Mouse (Mus musculus) T-cell, adult 2 months (primary cell): ENCODE measurements around the gene Id3.
A peak's percentile ranks its signal among the peaks of the same experiment; 100 is the strongest.

ENCODE experiments used
- DNase-seq: peaks from one replicate; pipeline ENCODE4 v3.0.0; 2022; ENCODE audit warnings: low spot score

Gene Id3

DNA sequence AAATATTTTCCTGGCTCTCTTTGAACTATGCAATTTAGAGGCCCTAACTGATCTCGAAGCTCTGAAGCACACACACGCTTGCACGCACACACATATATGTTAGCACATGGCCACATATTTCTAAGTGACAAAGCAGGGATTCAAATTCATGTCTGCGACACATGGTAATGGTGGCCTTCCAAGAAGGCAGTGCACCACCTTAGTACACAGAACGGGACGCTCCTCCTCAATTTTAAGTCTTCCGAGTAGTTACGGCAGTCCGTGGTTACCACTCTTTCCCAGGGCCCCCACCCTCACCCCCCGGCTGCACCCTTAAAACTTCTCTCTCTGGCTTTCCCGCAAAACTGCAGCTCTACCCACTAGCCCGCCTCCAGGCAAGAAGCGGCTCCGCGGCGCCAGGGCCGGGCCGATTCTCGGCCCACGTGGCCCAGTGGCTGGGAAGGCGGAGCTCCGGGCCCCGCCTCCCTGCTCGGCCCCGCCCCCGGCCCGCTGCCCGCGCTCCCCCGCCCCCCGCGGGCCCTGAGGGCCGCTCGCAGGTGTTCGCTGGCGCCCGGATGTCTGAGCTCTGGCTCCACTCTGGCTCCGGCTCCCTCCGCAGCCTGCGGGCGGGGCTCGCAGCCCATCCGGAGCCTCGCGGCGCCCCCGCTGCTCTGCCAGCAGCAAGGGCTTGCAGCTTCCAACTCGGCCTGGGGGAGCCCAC lies 4.3 kb downstream of the Id3 start:
- peak; percentile 92 for DNase-seq

DNA sequence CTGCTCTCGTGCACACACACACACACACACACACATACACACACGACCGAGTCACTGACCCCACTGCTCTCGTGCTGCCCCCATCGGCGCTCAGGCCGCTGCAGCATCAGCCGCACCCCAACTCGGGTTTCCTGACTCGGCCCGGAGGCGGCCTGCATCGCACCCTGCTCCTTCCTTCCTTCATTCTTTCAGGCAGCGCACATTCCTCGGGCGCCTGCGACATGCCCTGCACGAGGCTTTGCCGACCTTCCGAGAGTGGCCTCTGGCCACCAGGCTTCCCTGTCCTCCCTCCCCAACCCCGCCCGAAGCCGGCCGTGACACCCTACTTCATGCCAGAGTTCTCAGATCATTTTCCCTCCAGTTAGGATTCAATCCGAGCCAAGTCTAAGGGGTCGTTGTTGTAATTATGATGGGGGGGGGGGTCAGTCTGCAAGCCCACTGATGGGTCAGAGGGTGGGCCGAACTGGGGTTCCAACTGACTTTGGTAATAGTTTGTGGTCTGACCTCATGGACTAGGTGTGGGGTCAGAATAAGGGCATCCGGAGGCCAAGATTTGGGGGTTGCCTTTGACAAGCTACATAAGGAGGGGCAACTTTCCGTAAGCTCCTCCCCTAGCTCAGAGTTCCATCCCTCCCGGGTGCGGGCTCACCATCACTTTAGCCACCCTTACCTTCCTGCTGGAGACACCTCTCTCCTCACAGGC lies 5.2 kb downstream of the Id3 start:
- DNase-seq, result no peak

DNA sequence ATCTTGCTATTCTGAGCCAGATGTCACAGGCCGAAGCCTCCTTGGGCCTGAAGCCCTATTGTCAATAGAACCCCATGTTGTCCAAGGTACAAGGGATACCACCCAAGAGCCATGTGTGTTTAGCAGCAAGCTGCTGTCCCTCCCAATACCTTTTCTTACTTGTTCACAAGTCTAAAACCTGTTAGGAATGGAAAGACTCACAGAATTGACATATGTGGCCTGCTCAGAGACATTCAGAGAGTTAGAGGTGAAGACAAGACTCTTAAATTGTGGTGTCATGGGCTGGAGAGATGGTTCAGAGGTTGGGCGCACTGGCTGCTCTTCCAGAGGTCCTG lies 5.7 kb downstream of the Id3 start:
- DNase-seq, result no peak

GRCm38 (mm10) chr4:136149734-136150133 lies 6.4 kb downstream of the Id3 start:
- peak; percentile 52 for DNase-seq

- DNase-seq, result no peak
Observed at GRCm38 (mm10) chr4:136150596-136150995, 7.3 kb downstream of the Id3 start.

DNA sequence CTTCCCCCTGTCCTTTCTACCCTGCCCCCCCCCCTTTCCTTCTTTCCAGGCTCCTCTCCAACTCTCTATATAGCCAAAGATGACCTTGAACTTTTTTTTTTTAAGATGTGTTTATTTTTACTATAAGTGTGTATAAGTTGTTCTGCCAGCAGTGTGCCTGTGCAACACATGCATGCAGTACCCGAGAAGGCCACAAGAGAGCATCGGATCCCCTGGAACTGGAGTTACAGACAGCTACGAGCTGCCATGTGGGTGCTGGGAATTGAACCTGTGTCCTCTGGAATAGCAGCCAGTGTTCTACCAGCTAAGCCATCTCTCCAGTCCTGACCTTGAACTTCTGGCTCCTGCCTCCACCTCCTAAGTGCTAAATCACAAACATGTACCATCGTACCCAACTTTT lies 9.5 kb downstream of the Id3 start:
- DNase-seq, result no peak

GRCm38 (mm10) chr4:136154462-136154861 lies 11.2 kb downstream of the Id3 start:
- no peak for DNase-seq

- no peak for DNase-seq
Observed at GRCm38 (mm10) chr4:136158498-136158897, 15.2 kb downstream of the Id3 start.

DNA sequence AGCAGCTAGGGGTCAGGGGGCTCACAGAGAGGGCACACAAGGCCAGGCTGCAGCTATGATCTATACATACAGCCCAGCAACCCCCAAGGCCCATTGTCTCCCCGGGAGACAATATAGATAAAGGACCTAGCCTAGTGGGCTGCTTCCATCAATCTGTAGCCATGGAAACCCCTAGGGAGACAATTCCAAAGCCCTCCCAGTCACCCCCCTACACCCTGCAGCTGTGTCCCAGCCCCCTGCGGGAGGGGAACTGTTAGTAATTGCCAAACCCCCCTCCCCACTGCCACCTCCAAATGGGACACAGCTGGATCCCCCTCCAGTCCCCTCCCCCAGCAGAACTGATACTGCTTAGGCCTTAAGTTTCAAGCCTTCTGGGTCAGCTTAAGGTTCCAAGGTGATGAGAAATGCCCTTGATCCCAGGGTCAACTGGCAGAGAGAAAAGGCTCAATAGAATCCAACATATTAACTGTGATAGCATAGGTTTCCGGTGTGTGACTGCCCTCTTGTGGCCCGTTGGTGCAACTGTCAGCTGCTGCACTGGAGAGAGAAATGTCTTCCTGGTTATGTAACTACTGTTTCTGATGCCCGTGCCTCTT lies 16.6 kb downstream of the Id3 start:
- peak; percentile 73 for DNase-seq

GRCm38 (mm10) chr4:136163448-136163847 lies 20.2 kb downstream of the Id3 start:
- DNase-seq, result peak; percentile 87

DNA sequence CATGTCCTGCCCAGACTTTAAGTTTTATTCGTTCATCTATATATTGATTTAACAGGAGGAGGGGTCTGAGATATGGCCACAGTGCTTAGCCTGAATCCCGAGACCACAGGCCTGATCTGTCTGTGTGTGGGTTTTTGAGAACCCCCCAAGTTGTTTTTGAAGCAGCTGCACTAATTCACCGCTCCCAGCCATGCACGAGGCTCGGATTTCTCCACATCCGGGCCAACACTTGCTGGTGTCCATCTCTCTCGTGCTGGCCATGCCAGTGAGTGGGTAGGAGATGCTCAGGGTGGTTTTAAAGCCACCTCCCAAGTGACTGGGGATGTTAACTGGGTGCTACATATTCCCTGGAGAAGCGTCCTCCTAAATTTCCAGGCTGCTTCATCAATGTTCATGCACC lies 21.7 kb downstream of the Id3 start:
- DNase-seq, result no peak

- no peak for DNase-seq
Observed at GRCm38 (mm10) chr4:136167701-136168100, 24.4 kb downstream of the Id3 start.

DNA sequence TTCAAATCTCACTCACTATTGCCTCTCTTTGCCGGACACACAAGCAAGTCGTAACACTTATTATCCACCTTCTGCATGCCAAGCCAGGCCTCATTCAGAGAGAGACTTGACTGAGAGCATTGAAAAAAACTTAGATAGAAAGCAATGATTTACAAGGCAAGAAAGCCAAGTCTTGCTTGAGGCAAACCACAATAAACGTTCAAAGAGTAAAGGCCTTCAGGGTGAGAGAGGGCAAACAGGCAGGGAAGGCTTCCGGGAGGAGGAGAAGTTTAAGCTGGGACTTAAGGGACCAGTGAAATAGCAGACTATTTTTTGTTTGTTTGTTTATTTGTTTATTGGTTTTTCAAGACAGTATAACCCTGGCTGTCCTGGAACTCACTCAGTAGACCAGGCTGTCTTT lies 27.1 kb downstream of the Id3 start:
- DNase-seq, result no peak

GRCm38 (mm10) chr4:136171455-136171854 lies 28.2 kb downstream of the Id3 start:
- DNase-seq, result no peak

- DNase-seq, result peak; percentile 65
Observed at GRCm38 (mm10) chr4:136172011-136172541, 28.8 kb downstream of the Id3 start, which contains the start of gene E2f2. Gene E2f2, plus strand, starts transcription at chr4:136172394.

- DNase-seq, result no peak
Observed at GRCm38 (mm10) chr4:136172542-136173209, 29.4 kb downstream of the Id3 start.

DNA sequence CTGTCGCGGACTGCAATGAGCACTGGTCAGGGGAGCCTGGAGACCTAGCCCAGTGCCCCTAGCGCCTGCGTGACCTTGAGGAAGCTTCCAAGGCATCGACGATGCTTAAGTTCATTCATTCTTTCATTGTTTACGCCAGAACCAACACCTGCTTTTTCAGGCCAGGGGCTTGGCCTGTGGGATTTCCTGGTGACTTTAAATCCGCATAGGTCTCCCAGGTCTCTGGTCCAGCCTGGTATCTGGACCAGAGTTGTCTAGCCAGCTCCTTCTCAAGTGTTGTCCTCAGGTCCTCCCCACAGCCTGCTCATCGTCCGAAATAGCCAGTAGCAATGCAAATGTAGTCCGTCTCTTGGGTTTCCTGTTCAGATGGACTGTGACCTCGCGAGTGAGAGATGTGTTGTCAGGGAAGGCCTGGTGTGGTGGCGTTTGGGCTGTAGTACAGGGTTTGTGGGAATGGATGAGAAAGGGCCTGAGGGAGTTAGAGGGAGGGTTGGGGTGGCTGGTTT lies 30.0 kb downstream of the Id3 start:
- DNase-seq, result no peak

GRCm38 (mm10) chr4:136174216-136175193 lies 31.2 kb downstream of the Id3 start:
- DNase-seq, result no peak

GRCm38 (mm10) chr4:136176022-136176552 lies 32.8 kb downstream of the Id3 start:
- DNase-seq, result no peak

- no peak for DNase-seq
Observed at GRCm38 (mm10) chr4:136177244-136177611, 33.9 kb downstream of the Id3 start.
